Mouse (Mus musculus) urinary bladder, postnatal 10 days (tissue): ENCODE results near the gene Syn2.

ENCODE experiments used
- DNase-seq: peaks from one replicate; pipeline ENCODE4 v3.0.0; 2022; ENCODE audit warnings: low spot score

Syn2 gene

GRCm38 (mm10) chr6:115134501-115135331 is at the start of gene Syn2:
Gene Syn2 (plus strand): TSS chr6:115134902.
- DNase-seq: peak; percentile 41

GRCm38 (mm10) chr6:115085274-115085841 is 49.3 kb upstream of the Syn2 start:
- DNase-seq: no peak

GRCm38 (mm10) chr6:115088314-115089106 is 46.2 kb upstream of the Syn2 start:
- DNase-seq: no peak

GRCm38 (mm10) chr6:115091737-115092136 is 43.0 kb upstream of the Syn2 start:
- DNase-seq: no peak

- no peak for DNase-seq
These were observed 32.2 kb upstream of the Syn2 start for GRCm38 (mm10) chr6:115102542-115102941.

GRCm38 (mm10) chr6:115111426-115111825 is 23.3 kb upstream of the Syn2 start:
- DNase-seq: no peak

GRCm38 (mm10) chr6:115122181-115122580 is 12.5 kb upstream of the Syn2 start:
- DNase-seq: no peak

GRCm38 (mm10) chr6:115123262-115124201 is 11.2 kb upstream of the Syn2 start:
- DNase-seq: no peak

GRCm38 (mm10) chr6:115124675-115125357 is 9.9 kb upstream of the Syn2 start:
- no peak for DNase-seq

GRCm38 (mm10) chr6:115125358-115125720 is 9.4 kb upstream of the Syn2 start:
- no peak for DNase-seq

- DNase-seq: no peak
These were observed 8.4 kb upstream of the Syn2 start for GRCm38 (mm10) chr6:115126232-115126785.

- no peak for DNase-seq
These were observed 7.9 kb upstream of the Syn2 start for GRCm38 (mm10) chr6:115126851-115127250.

GRCm38 (mm10) chr6:115127255-115127824 is 7.4 kb upstream of the Syn2 start:
- no peak for DNase-seq

GRCm38 (mm10) chr6:115135332-115135649 is 589 bp downstream of the Syn2 start:
- no peak for DNase-seq

GRCm38 (mm10) chr6:115136156-115136555 is 1.5 kb downstream of the Syn2 start:
- DNase-seq: no peak

- DNase-seq: no peak
These were observed 6.7 kb downstream of the Syn2 start for GRCm38 (mm10) chr6:115141446-115141845.

GRCm38 (mm10) chr6:115161175-115161574 is 26.5 kb downstream of the Syn2 start:
- no peak for DNase-seq

- DNase-seq: no peak
These were observed 31.3 kb downstream of the Syn2 start for GRCm38 (mm10) chr6:115165863-115166470.

- DNase-seq: no peak
These were observed 34.2 kb downstream of the Syn2 start for GRCm38 (mm10) chr6:115168921-115169320.

- no peak for DNase-seq
These were observed 34.8 kb downstream of the Syn2 start for GRCm38 (mm10) chr6:115169518-115169917.
